Mouse (Mus musculus) forebrain, embryonic 14.5 days (tissue): ENCODE measurements around the gene Dhx15. TPM values are rescaled to one million over a fixed set of nuclear protein-coding genes. Genes with fewer than 3 reads are reported as not detected.

Experiments
- ATAC-seq: fragments of 200-750 bp; cut with Nextera tagmentation; 2 replicates; pipeline ENCODE4 v1.8.0; 2017; ENCODE audit warnings: mild to moderate bottlenecking, moderate library complexity
- DNase-seq: peaks from one replicate; pipeline ENCODE4 v3.0.0-alpha.2; 2015; ENCODE audit warnings: low spot score
- H3K27ac ChIP-seq: fragments of 300-500 bp; sonication (generic); 2 replicates; pipeline ENCODE4 v1.5.1; 2014; ENCODE audit warnings: low read depth, mild to moderate bottlenecking, control low read depth, low read length, moderate library complexity
- H3K27me3 ChIP-seq: fragments of 300-500 bp; sonication (generic); replicated peaks from 2 replicates; pipeline ENCODE4 v1.6.1; 2014; ENCODE audit warnings: low read length, control low read depth, mixed read lengths; ENCODE audit not compliant: control insufficient read depth, insufficient read depth
- H3K36me3 ChIP-seq: fragments of 300-500 bp; sonication (generic); 2 replicates; pipeline ENCODE4 v1.6.1; 2014; ENCODE audit warnings: low read length, control low read depth; ENCODE audit not compliant: control insufficient read depth, insufficient read depth
- H3K4me1 ChIP-seq: fragments of 300-500 bp; sonication (generic); 2 replicates; pipeline ENCODE4 v1.6.1; 2014; ENCODE audit warnings: antibody characterized with exemption, low read length, control low read depth; ENCODE audit not compliant: control insufficient read depth, insufficient read depth
- H3K4me2 ChIP-seq: fragments of 300-500 bp; sonication (generic); 2 replicates; pipeline ENCODE4 v1.6.1; 2014; ENCODE audit warnings: mild to moderate bottlenecking, control low read depth, low read length
- H3K4me3 ChIP-seq: fragments of 300-500 bp; sonication (generic); 2 replicates; pipeline ENCODE4 v1.5.1; 2014; ENCODE audit warnings: low read depth, low read length, control low read depth
- H3K9ac ChIP-seq: fragments of 300-500 bp; sonication (generic); 2 replicates; pipeline ENCODE4 v1.6.1; 2014; ENCODE audit warnings: mild to moderate bottlenecking, low read length, control low read depth, moderate library complexity
- H3K9me3 ChIP-seq: fragments of 300-500 bp; sonication (generic); replicated peaks from 2 replicates; pipeline ENCODE4 v1.6.1; 2016; ENCODE audit warnings: low read length, control low read depth, mixed read lengths; ENCODE audit not compliant: control insufficient read depth
- WGBS: fragments of 180-500 bp; shearing (Covaris S2); extraction: QIAGEN DNeasy Blood & Tissue Kit; methylation state at CpG from one replicate; pipeline ENCODE4 v1.1.7; 2014; 5-methylcytosine and 5-hydroxymethylcytosine counted together
- microRNA-seq: library from miRNA; unstranded; fragments of <30 nt; microRNA quantifications from one replicate; pipeline ENCODE4, GENCODE M21; 2016
- polyA plus RNA-seq: library from polyadenylated mRNA; unstranded; fragments of >200 nt; fragmentation: Nextera tagmentation; extraction: Ambion mirVana; gene quantifications from 2 replicates; pipeline ENCODE4 v1.2.1, GENCODE M21; 2014

The Dhx15 gene
- polyA plus RNA-seq, 1 experiment from 2014 or later: 90.9 TPM

GRCm38 (mm10) chr5:52110808-52111663 is 79.3 kb downstream of the Dhx15 start:
- Histone ChIP-seq H3K4me1 (peaks cover 10% of the 10 kb centered on the region), H3K27ac (no peak overlapping the region), H3K9ac (no peak overlapping the region), H3K27me3 (peaks cover 27% of the 10 kb centered on the region), H3K4me3 (no peak overlapping the region), H3K9me3 (no peaks in the 10 kb centered on the region), H3K36me3 (no peaks in the 10 kb centered on the region), H3K4me2 (no peak overlapping the region)
- DNase-seq (peak; percentile 77), ATAC-seq (no peak)
- 56% methylated on average over 10 of the region's 10 CpGs for WGBS

Small RNA genes within 50 kb of the gene (microRNA-seq; reads per million reads assigned to microRNA genes)
- gene Mir6417: not detected

Other genes with a start within 250 kb of the Dhx15 start
- gene Sod3, start 173.3 kb upstream of the Dhx15 start, polyA plus RNA-seq: 0.97 and 1.6 TPM in 2 replicates